Mouse (Mus musculus): ENCODE results near the gene Camta1.

Camta1 gene

GRCm38 (mm10) chr4:150875393-150875792 is 986.3 kb downstream of the Camta1 start:
- peak; percentile 79 for DNase-seq

GRCm38 (mm10) chr4:150874416-150874815 is 987.3 kb downstream of the Camta1 start:
- DNase-seq, result peak; percentile 88

GRCm38 (mm10) chr4:150872681-150873080 is 989.0 kb downstream of the Camta1 start:
- DNase-seq, result no peak

DNA sequence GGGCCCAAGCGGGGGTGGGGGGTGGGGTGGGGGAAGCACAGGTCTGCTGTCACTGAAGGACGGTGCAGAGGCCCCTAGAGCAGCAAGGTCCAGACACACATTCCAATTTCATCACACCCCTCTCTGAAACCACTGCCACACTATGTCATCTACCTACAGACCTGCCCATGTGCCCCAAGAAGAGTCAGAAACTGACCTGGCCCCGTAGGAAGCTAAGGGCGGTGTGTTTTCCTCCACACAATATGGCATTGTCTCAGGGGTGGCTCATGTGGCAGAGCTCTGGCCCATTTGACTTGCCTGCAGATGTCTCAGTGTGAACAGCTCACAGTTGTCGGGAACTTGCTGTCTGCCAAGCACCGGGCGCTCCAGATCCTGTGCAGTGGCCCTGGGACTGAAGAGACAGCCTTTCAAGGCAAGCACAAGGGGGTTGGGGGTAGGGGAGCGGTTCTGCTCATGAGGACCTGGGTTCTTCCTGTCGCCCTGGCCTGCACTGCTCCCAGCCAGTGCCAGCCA is 989.5 kb downstream of the Camta1 start:
- DNase-seq, result peak; percentile 94

DNA sequence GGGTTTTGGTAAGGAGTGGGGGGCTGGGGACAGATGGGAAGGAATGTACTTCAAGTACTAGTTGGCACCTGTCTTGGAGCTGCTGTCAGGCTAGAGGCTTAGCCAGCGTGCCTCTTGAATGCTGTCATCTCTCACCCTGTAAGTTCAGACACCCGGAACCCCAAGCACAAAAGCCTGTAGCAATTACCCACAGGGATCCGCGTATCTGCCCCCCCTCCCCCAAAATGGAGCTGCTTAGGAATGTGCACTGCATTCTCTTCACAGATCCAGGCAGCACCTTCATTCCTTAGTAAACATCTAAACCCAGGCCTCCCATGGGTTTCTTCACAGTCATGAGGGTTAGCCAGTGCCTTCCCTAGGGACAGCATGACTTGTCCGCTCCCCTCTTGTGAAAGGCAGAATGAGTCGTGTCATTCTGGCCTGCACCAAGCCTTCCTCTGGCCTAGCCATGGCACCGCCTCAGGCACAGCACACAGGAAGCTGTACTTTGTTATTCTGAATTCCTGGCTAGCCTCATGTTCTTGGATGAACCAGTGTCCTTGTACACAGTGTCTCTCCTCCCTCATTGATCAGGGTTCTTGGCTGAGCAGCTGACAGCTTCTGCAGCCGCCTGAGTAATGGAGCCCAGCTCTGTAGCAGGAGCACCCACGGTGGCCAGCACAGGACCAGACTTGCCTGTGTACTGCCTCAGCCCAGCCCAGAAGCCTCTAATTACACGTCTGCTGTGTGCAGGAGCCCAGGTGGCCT is 990.1 kb downstream of the Camta1 start:
- DNase-seq, result peak; percentile 98

- peak; percentile 91 for DNase-seq
Measured at GRCm38 (mm10) chr4:150870963-150871391, 990.7 kb downstream of the Camta1 start.

- DNase-seq, result peak; percentile 95
Measured at GRCm38 (mm10) chr4:150869276-150870197, 992.1 kb downstream of the Camta1 start.

- no peak for DNase-seq
Measured at GRCm38 (mm10) chr4:150868859-150869258, 992.8 kb downstream of the Camta1 start.

DNA sequence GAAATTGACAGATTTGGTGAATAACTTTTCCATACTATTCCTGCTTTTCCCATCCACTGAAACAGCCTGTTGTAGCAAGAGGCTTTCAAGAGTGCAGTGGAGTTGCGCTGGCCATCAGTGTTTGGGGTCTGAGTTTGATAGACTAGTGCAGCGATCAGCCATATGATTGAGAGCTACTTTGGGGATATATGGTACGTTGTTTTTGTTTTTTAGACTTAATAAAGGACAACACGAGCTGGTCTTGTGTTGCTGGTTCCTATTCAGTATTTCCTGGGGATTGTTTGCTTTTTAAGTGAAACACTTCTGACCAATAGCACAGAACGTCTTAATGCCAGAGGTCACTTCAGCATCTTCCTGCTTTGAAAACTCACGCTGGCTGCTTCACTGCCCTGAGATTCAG is 993.5 kb downstream of the Camta1 start:
- DNase-seq, result peak; percentile 62
